Mouse (Mus musculus): ENCODE results near the gene Bcl2l1. TPM values are rescaled to one million over a fixed set of nuclear protein-coding genes. Genes with fewer than 3 reads are reported as not detected.
A peak's percentile ranks its signal among the peaks of the same experiment; 100 is the strongest.

Gene Bcl2l1
- polyA plus RNA-seq, 1 experiment, result 57.4 TPM

DNA sequence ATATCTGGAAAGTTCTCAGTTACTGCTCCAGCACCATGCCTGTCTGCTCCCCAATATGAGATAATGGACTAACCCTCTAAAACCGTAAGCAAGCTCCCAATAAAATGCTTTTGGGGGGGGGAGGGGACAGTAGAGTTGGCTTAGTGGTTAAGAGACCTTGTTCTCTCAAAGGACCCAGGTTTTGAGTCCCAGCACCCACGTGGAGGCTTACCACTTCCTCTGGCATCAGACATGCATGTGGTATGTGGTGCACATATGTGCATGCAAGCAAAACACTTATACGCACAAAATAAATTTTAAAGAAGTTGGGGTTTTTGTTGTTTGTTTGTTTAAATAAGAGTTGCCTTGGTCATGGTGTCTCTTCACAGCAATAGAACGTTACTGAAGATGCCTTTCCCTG is 56.2 kb downstream of the Bcl2l1 start:
- no peak overlapping the region for H3K4me3 ChIP-seq (ENCODE audit: extremely low read depth, insufficient read depth, insufficient read length)
- DNase-seq (ENCODE audit: low read depth in 1 of 2, low spot score in 2 of 2), result peak in 1 of 2 experiments; percentile 59
- no peak for TF ChIP-seq POLR2A (IDR thresholded peaks at IDR 0.05; ENCODE audit: low read depth, low read length)
- no peak for TF ChIP-seq CTCF (IDR thresholded peaks at IDR 0.05; ENCODE audit: extremely low read depth, insufficient read depth, insufficient read length, insufficient replicate concordance)
- no peaks in the 10 kb centered on the region for H3K27me3 ChIP-seq (ENCODE audit: control insufficient read depth, insufficient read depth, low read length)
- H3K4me1 ChIP-seq (ENCODE audit: control insufficient read depth, insufficient read depth, insufficient read length), result peaks cover 14% of the 10 kb centered on the region
- 23% methylated on average over 4 of the region's 4 CpGs for WGBS
- no peak overlapping the region for H3K27ac ChIP-seq (ENCODE audit: insufficient read depth, low read length)
- no peaks in the 10 kb centered on the region for H3K36me3 ChIP-seq (ENCODE audit: control insufficient read depth, insufficient read depth, low read length)

DNA sequence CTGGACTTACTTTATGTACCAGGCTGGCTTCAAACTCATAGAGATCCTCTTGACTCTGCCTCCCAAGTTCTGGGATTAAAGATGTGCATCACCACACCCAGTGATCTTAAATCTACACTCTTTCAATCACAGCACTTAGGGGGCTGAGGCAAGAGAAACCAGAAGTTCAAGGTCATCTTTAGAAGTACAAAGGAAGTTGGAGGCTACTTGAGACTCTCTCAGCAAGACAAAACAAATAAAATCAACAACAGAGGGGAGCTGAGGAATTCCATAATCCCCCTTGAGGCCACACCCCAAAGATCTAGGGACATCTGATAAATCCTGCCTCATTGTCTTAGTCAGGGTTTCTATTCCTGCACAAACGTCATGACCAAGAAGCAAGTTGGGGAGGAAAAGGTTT is 59.3 kb downstream of the Bcl2l1 start:
- WGBS, result 57% methylated on average over 1 of the region's 1 CpGs
- no peak overlapping the region for H3K4me3 ChIP-seq (ENCODE audit: extremely low read depth, insufficient read depth, insufficient read length)
- TF ChIP-seq POLR2A (IDR thresholded peaks at IDR 0.05; ENCODE audit: low read depth, low read length) (no peak), CTCF (IDR thresholded peaks at IDR 0.05; ENCODE audit: extremely low read depth, insufficient read depth, insufficient read length, insufficient replicate concordance) (no peak)

DNA sequence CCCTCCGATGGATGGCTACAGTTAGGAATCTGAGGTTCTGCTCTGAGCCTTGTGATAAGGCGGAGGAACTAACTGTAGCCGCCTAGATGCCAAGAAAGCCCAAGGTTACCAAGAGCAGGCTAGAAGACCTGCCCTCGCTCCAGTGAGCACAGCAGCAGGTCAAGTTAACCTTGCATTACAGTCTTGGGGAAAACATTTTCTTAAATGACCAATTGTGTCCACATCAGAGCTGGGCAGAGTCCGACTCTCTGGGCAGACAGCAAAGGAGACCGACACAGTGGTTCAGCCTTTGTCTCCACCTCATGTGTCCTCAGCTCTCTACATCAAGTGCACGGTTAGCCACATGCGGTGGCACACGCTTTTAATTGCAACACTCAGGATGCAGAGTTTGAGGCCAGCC is 60.0 kb downstream of the Bcl2l1 start:
- peaks cover 9% of the 10 kb centered on the region for H3K4me1 ChIP-seq (ENCODE audit: control insufficient read depth, insufficient read depth, insufficient read length)
- no peaks in the 10 kb centered on the region for H3K27me3 ChIP-seq (ENCODE audit: control insufficient read depth, insufficient read depth, low read length)
- H3K4me3 ChIP-seq (ENCODE audit: extremely low read depth, insufficient read depth, insufficient read length), result no peak overlapping the region
- TF ChIP-seq POLR2A (IDR thresholded peaks at IDR 0.05; ENCODE audit: low read depth, low read length) (no peak), CTCF (IDR thresholded peaks at IDR 0.05; ENCODE audit: extremely low read depth, insufficient read depth, insufficient read length, insufficient replicate concordance) (no peak)
- no peak overlapping the region for H3K27ac ChIP-seq (ENCODE audit: insufficient read depth, low read length)
- no peaks in the 10 kb centered on the region for H3K36me3 ChIP-seq (ENCODE audit: control insufficient read depth, insufficient read depth, low read length)
- DNase-seq (ENCODE audit: low read depth in 1 of 2, low spot score in 2 of 2), result no peak
- 81% methylated on average over 9 of the region's 9 CpGs for WGBS

More for the DNA sequence above, 59.3 kb downstream of the Bcl2l1 start:
- Histone ChIP-seq H3K4me1 (ENCODE audit: control insufficient read depth, insufficient read depth, insufficient read length) (peaks cover 9% of the 10 kb centered on the region), H3K36me3 (ENCODE audit: control insufficient read depth, insufficient read depth, low read length) (no peaks in the 10 kb centered on the region), H3K27me3 (ENCODE audit: control insufficient read depth, insufficient read depth, low read length) (no peaks in the 10 kb centered on the region), H3K27ac (ENCODE audit: insufficient read depth, low read length) (no peak overlapping the region)
- no peak for DNase-seq (ENCODE audit: low read depth in 1 of 2, low spot score in 2 of 2)

DNA sequence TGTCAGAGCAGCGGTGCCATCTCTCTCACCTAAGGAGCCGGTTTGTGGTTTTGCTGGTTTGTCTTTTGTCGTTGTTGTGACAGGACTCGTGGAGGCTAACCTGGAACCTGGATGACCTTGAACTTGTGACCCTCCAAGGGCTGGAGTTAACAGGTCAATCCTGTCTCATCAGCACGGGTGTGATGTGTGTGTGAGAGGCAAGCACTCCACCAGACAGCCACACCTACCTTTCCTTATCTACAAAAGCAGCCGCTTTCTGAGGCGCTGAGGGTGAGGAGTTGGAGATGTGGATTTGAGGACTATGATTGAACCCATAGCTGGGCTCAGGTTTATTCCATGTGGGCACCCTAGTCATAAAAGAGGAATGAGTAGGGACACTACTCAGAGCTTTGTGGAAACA is 61.9 kb downstream of the Bcl2l1 start:
- no peak for TF ChIP-seq CTCF (IDR thresholded peaks at IDR 0.05; ENCODE audit: extremely low read depth, insufficient read depth, insufficient read length, insufficient replicate concordance)
- no peak for TF ChIP-seq POLR2A (IDR thresholded peaks at IDR 0.05; ENCODE audit: low read depth, low read length)
- no peak for DNase-seq (ENCODE audit: low read depth in 1 of 2, low spot score in 2 of 2)
- 75% methylated on average over 7 of the region's 7 CpGs for WGBS
- Histone ChIP-seq H3K4me1 (ENCODE audit: control insufficient read depth, insufficient read depth, insufficient read length) (no peaks in the 10 kb centered on the region; the same call in 1 of the 2 replicates), H3K27me3 (ENCODE audit: control insufficient read depth, insufficient read depth, low read length) (no peaks in the 10 kb centered on the region), H3K27ac (ENCODE audit: insufficient read depth, low read length) (no peak overlapping the region), H3K4me3 (ENCODE audit: extremely low read depth, insufficient read depth, insufficient read length) (no peak overlapping the region), H3K36me3 (ENCODE audit: control insufficient read depth, insufficient read depth, low read length) (no peaks in the 10 kb centered on the region)

DNA sequence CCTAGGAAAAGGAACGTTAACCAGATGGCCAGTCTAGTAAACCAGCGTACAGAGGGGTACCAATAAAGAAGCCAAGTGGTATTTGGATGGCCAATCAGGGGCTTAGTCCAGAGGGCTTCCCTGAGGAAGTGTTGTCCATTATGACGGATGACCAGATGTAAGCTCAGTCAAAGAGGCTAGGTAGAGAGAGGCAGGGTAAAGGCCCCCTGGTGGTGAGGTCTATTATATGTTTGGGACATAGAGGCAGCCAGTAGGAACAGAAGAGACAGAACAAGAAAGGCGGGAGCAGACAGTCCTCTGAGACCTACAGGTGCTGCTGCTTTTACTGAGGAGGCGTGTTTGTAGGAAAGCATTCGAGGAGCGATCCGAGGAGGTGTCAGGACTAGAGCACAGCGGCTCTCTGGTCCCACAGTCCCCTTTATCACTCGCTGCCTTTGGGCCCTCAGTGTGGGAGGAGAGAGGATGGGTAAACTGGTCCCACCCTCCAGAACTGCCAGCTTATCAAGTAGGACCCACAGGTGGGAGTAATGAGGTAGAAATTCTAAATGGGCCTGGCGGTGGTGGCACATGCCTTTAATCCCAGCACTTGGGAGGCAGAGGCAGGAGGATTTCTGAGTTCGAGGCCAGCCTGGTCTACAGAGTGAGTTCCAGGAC is 63.8 kb downstream of the Bcl2l1 start:
- 66% methylated on average over 12 of the region's 12 CpGs for WGBS
- Histone ChIP-seq H3K4me3 (ENCODE audit: extremely low read depth, insufficient read depth, insufficient read length) (no peak overlapping the region), H3K27ac (ENCODE audit: insufficient read depth, low read length) (no peak overlapping the region), H3K36me3 (ENCODE audit: control insufficient read depth, insufficient read depth, low read length) (no peaks in the 10 kb centered on the region), H3K4me1 (ENCODE audit: control insufficient read depth, insufficient read depth, insufficient read length) (no peaks in the 10 kb centered on the region; the same call in 1 of the 2 replicates), H3K27me3 (ENCODE audit: control insufficient read depth, insufficient read depth, low read length) (no peaks in the 10 kb centered on the region)
- DNase-seq (ENCODE audit: low read depth in 1 of 2, low spot score in 2 of 2), result peak in 1 of 2 experiments; percentile 44
- TF ChIP-seq POLR2A (IDR thresholded peaks at IDR 0.05; ENCODE audit: low read depth, low read length) (no peak), CTCF (IDR thresholded peaks at IDR 0.05; ENCODE audit: extremely low read depth, insufficient read depth, insufficient read length, insufficient replicate concordance) (peak; percentile 7; the same call in 1 of the 2 replicates)

DNA sequence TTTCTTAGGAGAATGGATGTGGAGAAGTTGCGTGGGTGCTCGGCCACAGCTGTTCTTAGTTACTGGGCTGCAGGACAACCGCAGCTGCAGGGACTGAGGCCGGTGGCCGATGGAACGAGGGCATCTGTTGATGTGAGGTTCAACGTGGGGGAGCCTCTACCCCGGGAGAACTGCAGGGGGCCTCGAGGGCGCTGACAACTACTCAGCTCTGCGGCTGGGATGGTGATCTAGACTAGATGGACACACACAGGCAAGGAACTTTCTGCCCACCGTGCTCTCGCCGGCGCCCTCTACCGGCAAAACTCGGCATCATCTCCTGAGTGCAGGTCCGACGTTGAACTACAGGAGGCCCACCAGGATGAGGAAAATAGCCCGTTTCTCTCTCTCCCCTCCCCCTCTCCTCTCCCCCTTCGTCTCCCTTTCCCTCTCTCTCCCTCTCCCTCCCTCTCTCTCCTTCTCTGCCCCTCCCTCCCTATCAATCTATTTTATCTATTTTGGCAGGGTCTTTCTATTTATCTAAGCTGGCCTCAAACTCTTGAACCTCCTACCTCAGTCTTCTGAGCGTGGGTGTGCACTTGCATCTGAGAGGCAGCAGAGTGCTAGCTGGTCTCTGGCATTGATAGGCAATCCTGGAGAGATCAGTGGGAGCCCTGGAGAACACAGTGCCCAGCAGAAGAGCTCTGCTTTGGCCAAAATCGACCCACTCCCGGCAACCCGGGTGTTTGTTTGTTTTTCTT is 65.0 kb downstream of the Bcl2l1 start:
- TF ChIP-seq POLR2A (IDR thresholded peaks at IDR 0.05; ENCODE audit: low read depth, low read length) (no peak), CTCF (IDR thresholded peaks at IDR 0.05; ENCODE audit: extremely low read depth, insufficient read depth, insufficient read length, insufficient replicate concordance) (peak; percentile 95)
- H3K27ac ChIP-seq (ENCODE audit: insufficient read depth, low read length), result no peak overlapping the region
- no peaks in the 10 kb centered on the region for H3K27me3 ChIP-seq (ENCODE audit: control insufficient read depth, insufficient read depth, low read length)
- no peaks in the 10 kb centered on the region; the same call in 1 of the 2 replicates for H3K4me1 ChIP-seq (ENCODE audit: control insufficient read depth, insufficient read depth, insufficient read length)
- H3K36me3 ChIP-seq (ENCODE audit: control insufficient read depth, insufficient read depth, low read length), result no peaks in the 10 kb centered on the region
- no peak overlapping the region for H3K4me3 ChIP-seq (ENCODE audit: extremely low read depth, insufficient read depth, insufficient read length)
- DNase-seq (ENCODE audit: low read depth in 1 of 2, low spot score in 2 of 2), result peak; percentile 54 to 77
- WGBS, result 26% methylated on average over 25 of the region's 25 CpGs
